Mouse (Mus musculus): ENCODE results near the gene Psmd13.

DNA sequence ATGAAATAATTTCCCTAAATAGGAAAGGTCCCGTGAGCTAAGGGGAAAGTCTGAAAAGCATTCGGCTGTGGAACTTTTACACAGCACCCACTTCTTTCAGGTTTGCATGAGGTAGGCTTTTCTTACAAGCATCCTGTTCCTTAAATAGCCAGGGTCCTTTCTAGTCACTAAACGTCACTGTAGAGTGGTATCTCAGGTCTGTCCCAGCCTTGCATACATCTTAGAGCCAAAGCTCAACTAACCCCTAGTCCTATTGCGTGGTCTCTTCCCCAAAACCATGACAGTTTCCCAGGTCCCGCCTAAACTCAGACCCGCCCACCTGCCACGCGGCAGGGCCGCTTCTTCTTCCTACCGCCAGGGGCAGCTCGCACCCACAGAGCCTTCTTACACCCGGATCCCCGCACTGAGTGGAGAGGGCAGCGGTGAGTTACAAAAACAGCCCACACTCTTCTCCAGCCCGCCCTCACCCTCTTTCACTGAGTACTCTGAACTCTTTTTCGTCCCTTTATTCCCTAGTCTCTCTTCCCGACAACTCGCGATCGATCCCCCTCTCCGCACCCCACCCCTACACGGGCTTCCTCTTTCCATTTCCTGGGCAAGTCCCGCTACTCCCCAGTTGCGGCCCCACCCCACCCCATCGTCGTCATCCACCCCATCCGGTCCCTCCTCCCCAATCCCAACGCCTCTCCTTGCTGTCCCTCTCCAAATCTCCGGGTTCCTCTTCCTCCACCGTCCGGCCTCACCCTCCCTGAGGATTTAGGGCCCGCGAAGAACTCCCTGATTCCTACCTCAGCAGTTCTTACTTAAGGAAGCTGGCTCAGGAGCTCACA, 59.7 kb downstream of the Psmd13 start, which contains the start of gene Pgghg:
- peak; percentile 65 for TF ChIP-seq CTCF (IDR thresholded peaks at IDR 0.05; ENCODE audit: low read depth, low read length)
- TF ChIP-seq EP300 (IDR thresholded peaks at IDR 0.05; ENCODE audit: insufficient read depth, low read depth, low read length) = 0 out of 2 replicates have a peak, but pooled peaks have one; percentile 35
- TF ChIP-seq POLR2A (IDR thresholded peaks at IDR 0.05; ENCODE audit: insufficient read depth, low read length) = no peak
